Mouse (Mus musculus) thymus, adult 2 months (tissue): ENCODE results near the gene Rev3l. TPM values are rescaled to one million over a fixed set of nuclear protein-coding genes. Genes with fewer than 3 reads are reported as not detected.

ENCODE experiments used
- DNase-seq: peaks from one replicate; pipeline ENCODE4 v3.0.0; 2021
- H3K27ac ChIP-seq: fragments of 200-500 bp; 2 replicates; pipeline ENCODE4 v1.5.1; 2012; ENCODE audit warnings: low read length, control low read depth; ENCODE audit not compliant: control insufficient read depth, insufficient read depth
- H3K27me3 ChIP-seq: fragments of 200-500 bp; 2 replicates; pipeline ENCODE4 v1.6.1; 2012; ENCODE audit warnings: mild to moderate bottlenecking, low read length, moderate library complexity, mixed read lengths; ENCODE audit not compliant: control insufficient read depth, insufficient read depth
- H3K36me3 ChIP-seq: fragments of 200-500 bp; 2 replicates; pipeline ENCODE4 v1.6.1; 2012; ENCODE audit warnings: mild to moderate bottlenecking, low read length, moderate library complexity; ENCODE audit not compliant: control insufficient read depth, insufficient read depth
- H3K4me1 ChIP-seq: fragments of 200-500 bp; replicated peaks from 2 replicates; pipeline ENCODE4 v1.6.1; 2012; ENCODE audit warnings: low read length; ENCODE audit not compliant: control insufficient read depth, insufficient read depth
- H3K4me3 ChIP-seq: fragments of 200-500 bp; 2 replicates; pipeline ENCODE4 v1.5.1; 2012; ENCODE audit warnings: mild to moderate bottlenecking, low read length, control low read depth, moderate library complexity; ENCODE audit not compliant: control insufficient read depth, insufficient read depth
- CTCF ChIP-seq: fragments of 200-500 bp; IDR thresholded peaks from 2 replicates; pipeline ENCODE4 v1.5.1; 2012; ENCODE audit warnings: mild to moderate bottlenecking, control low read depth, low read length, moderate library complexity, borderline replicate concordance; ENCODE audit not compliant: control insufficient read depth, poor library complexity, insufficient read depth; ENCODE audit errors: extremely low read depth
- POLR2A ChIP-seq: fragments of 200-500 bp; IDR thresholded peaks from 2 replicates; pipeline ENCODE4 v1.6.1; 2012; ENCODE audit warnings: mild to moderate bottlenecking, low read length, control low read depth, moderate library complexity; ENCODE audit not compliant: control insufficient read depth, poor library complexity, insufficient read depth; ENCODE audit errors: extremely low read depth
- WGBS: fragments of 180-500 bp; shearing (Covaris S2); methylation state at CpG from one replicate; pipeline ENCODE4 v1.1.7; 2018; 5-methylcytosine and 5-hydroxymethylcytosine counted together
- polyA plus RNA-seq: library from polyadenylated mRNA; depleted of rRNA; stranded (reverse); fragments of >200 nt; gene quantifications from 2 replicates; pipeline ENCODE4 v1.2.3, GENCODE M21; 2012

Rev3l gene
- polyA plus RNA-seq, 1 experiment: 31.8 TPM

DNA sequence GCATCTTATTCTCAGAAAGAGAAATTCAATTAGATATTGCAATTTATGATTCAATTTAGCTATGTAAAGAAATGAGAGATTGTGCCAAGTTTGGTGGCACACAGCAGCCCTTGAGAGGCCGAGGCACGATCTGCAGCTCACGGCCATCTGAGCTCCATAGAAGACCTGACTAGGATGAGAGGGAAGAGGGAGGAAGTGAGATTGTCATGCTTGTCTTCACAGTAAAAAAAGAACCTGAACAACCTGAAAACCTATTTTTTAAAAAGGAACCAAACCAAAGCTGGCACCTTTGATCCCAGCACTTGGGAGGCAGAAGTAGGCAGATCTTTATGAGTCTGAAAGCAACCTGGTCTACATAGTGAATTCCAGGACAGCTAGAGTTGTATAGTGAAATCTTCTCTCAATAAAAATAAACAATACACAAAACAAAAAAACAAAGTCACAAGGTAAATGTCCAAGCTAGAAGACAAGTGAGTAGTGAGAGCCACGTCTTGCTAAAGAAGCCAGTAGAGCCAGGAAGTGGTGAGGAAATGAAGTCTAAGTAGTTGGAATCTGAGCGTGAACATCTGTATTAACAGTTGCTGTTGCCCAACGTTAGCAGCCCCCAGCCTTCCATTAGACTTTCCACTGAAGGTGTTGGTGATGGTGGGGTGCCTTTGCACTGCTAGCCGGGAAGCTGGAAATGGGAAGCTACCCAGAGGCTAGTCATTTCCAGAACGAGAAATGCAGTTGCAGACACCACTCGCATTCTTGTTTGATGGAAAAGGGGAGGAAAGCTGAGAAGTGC, 42.2 kb downstream of the Rev3l start:
- no peak overlapping the region for H3K4me3 ChIP-seq
- H3K27me3 ChIP-seq: no peaks in the 10 kb centered on the region
- H3K4me1 ChIP-seq: peaks cover 6% of the 10 kb centered on the region
- no peaks in the 10 kb centered on the region for H3K36me3 ChIP-seq
- WGBS: 42% methylated on average over 9 of the region's 9 CpGs
- TF ChIP-seq CTCF: no peak
- H3K27ac ChIP-seq: peak overlapping the region; percentile 47; the same call in 1 of the 2 replicates
- no peak for DNase-seq

DNA sequence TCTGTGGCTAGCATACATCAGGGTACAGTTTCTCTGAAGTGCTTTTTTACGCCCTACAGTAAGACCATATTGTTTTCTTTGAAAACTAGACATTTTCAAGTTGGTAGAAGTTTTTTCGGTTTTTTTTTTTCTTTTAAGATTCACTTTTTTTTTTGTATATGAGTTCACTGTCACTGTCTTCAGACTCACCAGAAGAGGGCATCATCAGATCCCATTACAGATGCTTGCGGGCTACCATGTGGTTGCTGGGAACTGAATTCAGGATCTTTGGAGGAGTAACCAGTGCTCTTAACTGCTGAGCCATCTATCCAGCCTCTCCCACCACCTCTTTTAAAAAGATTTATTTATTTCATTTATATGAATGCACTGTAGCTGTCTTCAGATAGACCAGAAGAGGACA, 45.0 kb downstream of the Rev3l start:
- no peak for TF ChIP-seq POLR2A
- no peak for TF ChIP-seq CTCF
- Histone ChIP-seq H3K27me3 (no peaks in the 10 kb centered on the region), H3K27ac (no peak overlapping the region), H3K4me3 (no peak overlapping the region), H3K4me1 (peaks cover 6% of the 10 kb centered on the region), H3K36me3 (no peaks in the 10 kb centered on the region)
- DNase-seq: peak; percentile 13
- 38% methylated on average over 3 of the region's 3 CpGs for WGBS

DNA sequence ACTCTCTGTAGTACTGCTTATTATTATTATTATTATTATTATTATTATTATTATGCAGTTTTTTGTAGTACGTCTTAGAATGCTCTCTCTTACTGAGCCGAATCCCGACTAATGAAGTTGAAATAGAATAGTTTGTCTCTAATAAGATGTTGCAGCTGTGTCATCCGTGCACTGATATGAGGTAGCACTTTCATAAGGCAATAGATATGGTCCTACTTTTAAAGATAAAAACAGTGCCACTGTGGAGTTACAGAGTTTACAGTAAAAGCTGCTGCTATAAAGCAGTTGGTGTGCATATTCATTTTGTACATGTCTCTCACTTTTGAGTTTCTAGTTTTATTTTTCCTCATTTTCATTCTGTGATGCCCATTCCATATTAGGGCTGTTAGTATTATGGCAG, 46.4 kb downstream of the Rev3l start:
- H3K27me3 ChIP-seq: no peaks in the 10 kb centered on the region
- DNase-seq: no peak
- 96% methylated on average over 4 of the region's 4 CpGs for WGBS

DNA sequence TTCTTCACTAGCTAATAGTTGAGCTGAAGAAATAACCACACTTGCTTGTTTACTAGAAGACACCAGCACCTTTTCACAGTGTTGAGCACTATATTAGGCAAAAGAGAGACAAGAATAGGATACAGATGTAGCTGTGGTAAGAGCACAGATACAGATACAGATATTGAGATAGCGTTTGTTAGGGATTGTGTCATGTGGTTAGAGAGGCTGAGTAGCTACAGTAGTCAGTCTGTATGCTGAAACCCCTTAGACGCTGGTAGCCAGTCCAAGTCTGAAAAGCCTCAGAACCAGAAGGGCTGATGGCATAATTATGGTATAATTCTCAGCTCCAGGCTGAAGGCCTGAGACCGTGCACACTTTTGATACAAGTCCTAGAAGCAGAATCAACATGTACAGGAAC, 53.3 kb downstream of the Rev3l start:
- no peak for TF ChIP-seq CTCF
- TF ChIP-seq POLR2A: no peak
- Histone ChIP-seq H3K36me3 (no peaks in the 10 kb centered on the region), H3K4me1 (no peaks in the 10 kb centered on the region), H3K4me3 (no peak overlapping the region), H3K27me3 (no peaks in the 10 kb centered on the region), H3K27ac (no peak overlapping the region)
- DNase-seq: no peak
- WGBS: 27% methylated on average over 3 of the region's 3 CpGs

More for the DNA sequence above, 46.4 kb downstream of the Rev3l start:
- no peaks in the 10 kb centered on the region for H3K36me3 ChIP-seq
- TF ChIP-seq POLR2A: no peak
- TF ChIP-seq CTCF: no peak
- no peak overlapping the region for H3K4me3 ChIP-seq
- no peak overlapping the region for H3K27ac ChIP-seq
- H3K4me1 ChIP-seq: peaks cover 6% of the 10 kb centered on the region

DNA sequence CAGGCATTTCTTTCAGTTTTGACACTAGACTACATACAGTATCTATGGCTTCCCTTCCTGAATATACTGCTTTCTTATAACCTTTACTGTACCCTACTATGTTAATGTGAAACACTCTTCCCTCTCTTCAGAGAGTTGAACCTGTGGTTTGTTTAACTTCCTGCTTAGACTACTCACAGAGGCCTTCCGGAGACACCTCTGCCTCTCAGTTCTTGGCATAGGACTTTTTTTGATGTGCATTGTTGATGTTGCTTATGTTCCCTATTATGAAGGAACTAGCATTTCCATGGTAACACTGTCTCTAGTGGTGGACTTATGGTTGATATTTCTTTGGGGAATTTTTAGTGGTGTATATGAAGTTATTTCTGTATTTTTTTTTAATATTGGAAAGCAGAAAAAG, 61.4 kb downstream of the Rev3l start:
- WGBS: 11% methylated on average over 1 of the region's 1 CpGs
- H3K4me1 ChIP-seq: 0 out of 2 replicates have a peak, but pooled peaks cover 3% of the 10 kb centered on the region
- H3K36me3 ChIP-seq: peaks cover 22% of the 10 kb centered on the region
- H3K27ac ChIP-seq: no peak overlapping the region
- H3K4me3 ChIP-seq: no peak overlapping the region
- no peak for DNase-seq
- no peak for TF ChIP-seq CTCF
- TF ChIP-seq POLR2A: no peak
- H3K27me3 ChIP-seq: no peaks in the 10 kb centered on the region; the same call in 1 of the 2 replicates

DNA sequence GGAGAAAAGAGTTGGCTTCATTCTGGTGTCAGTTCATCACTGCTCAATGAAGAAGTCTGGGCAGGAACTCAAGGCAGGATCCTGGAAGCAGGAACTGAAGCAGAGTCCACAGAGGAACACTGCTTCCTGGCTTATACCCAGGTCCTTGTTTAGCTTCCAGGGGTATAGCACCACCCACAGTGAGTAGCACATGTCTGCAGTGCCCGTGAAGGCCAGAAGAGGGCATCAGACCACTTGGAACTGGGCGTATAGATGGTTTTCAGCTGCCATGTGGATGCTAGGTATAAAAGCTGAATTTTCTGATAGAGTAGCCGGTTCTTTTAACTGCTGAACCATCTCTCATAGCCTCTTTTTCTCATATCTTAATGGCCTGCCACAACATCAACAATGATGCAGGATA, 79.6 kb downstream of the Rev3l start:
- peak; percentile 75 for DNase-seq
- no peak overlapping the region for H3K27ac ChIP-seq
- 77% methylated on average over 3 of the region's 3 CpGs for WGBS
- no peaks in the 10 kb centered on the region for H3K27me3 ChIP-seq
- no peak overlapping the region for H3K4me3 ChIP-seq
- no peaks in the 10 kb centered on the region for H3K4me1 ChIP-seq
- peaks cover 30% of the 10 kb centered on the region for H3K36me3 ChIP-seq
- TF ChIP-seq CTCF (0 out of 2 replicates have a peak, but pooled peaks have one; percentile 18), POLR2A (no peak)
